Mouse (Mus musculus): Measurements from ENCODE around the gene Zfp941. TPM values are rescaled to one million over a fixed set of nuclear protein-coding genes. Genes with fewer than 3 reads are reported as not detected.
"Not testable (repeated sequence)": the region's sequence is repeated elsewhere in the genome, so short reads cannot be mapped to it uniquely, and the experiment has no call there.

Gene Zfp941
- polyA plus RNA-seq, 1 experiment from 2014 or later: 28.3 TPM

- ATAC-seq (ENCODE audit: low FRiP score, low read depth): no peak
- whole genome bisulfite sequencing: 92% methylated on average over 6 of the region's 6 CpGs
Measured at GRCm38 (mm10) chr7:140810496-140810895, 11.5 kb downstream of the Zfp941 start.

GRCm38 (mm10) chr7:140805704-140806103 is 16.3 kb downstream of the Zfp941 start:
- no peak overlapping the region for H3K4me3 ChIP-seq
- no peak overlapping the region for H3K4me2 ChIP-seq
- peaks cover 13% of the 10 kb centered on the region for H3K36me3 ChIP-seq
- no peak overlapping the region for H3K27ac ChIP-seq (replicated peaks)
- no peaks in the 10 kb centered on the region for H3K27me3 ChIP-seq
- no peaks in the 10 kb centered on the region for H3K4me1 ChIP-seq (replicated peaks)
- ATAC-seq (ENCODE audit: low FRiP score, low read depth): peak; percentile 62
- no peak overlapping the region for H3K9ac ChIP-seq
- H3K9me3 ChIP-seq: no peaks in the 10 kb centered on the region
- WGBS: 14% methylated on average over 1 of the region's 1 CpGs

More at GRCm38 (mm10) chr7:140810496-140810895, 11.5 kb downstream of the Zfp941 start:
- Histone ChIP-seq H3K27me3 (no peaks in the 10 kb centered on the region), H3K9me3 (no peaks in the 10 kb centered on the region), H3K9ac (no peak overlapping the region), H3K4me1 (replicated peaks) (no peaks in the 10 kb centered on the region), H3K27ac (replicated peaks) (no peak overlapping the region), H3K4me2 (no peak overlapping the region), H3K4me3 (no peak overlapping the region), H3K36me3 (peaks cover 40% of the 10 kb centered on the region)

- no peak overlapping the region for H3K27ac ChIP-seq (replicated peaks)
- H3K4me1 ChIP-seq (replicated peaks): no peaks in the 10 kb centered on the region
- 74% methylated on average over 6 of the region's 6 CpGs for WGBS
- no peak for ATAC-seq (ENCODE audit: low FRiP score, low read depth)
- no peaks in the 10 kb centered on the region for H3K36me3 ChIP-seq
- no peak overlapping the region for H3K4me2 ChIP-seq
- no peaks in the 10 kb centered on the region for H3K9me3 ChIP-seq
- H3K27me3 ChIP-seq: no peaks in the 10 kb centered on the region
- no peak overlapping the region for H3K9ac ChIP-seq
- H3K4me3 ChIP-seq: no peak overlapping the region
Measured at GRCm38 (mm10) chr7:140802629-140803028, 19.3 kb downstream of the Zfp941 start.

- no peak for ATAC-seq (ENCODE audit: low FRiP score, low read depth)
- WGBS: 75% methylated on average over 2 of the region's 2 CpGs
- Histone ChIP-seq H3K9me3 (no peaks in the 10 kb centered on the region), H3K4me1 (replicated peaks) (no peaks in the 10 kb centered on the region), H3K36me3 (no peaks in the 10 kb centered on the region), H3K4me3 (no peak overlapping the region), H3K4me2 (no peak overlapping the region), H3K27me3 (no peaks in the 10 kb centered on the region), H3K27ac (replicated peaks) (no peak overlapping the region), H3K9ac (no peak overlapping the region)
Measured at GRCm38 (mm10) chr7:140798212-140798611, 23.8 kb downstream of the Zfp941 start.

GRCm38 (mm10) chr7:140797619-140798018 is 24.4 kb downstream of the Zfp941 start:
- H3K9me3 ChIP-seq: no peaks in the 10 kb centered on the region
- WGBS: 90% methylated on average over 3 of the region's 3 CpGs
- no peak for ATAC-seq (ENCODE audit: low FRiP score, low read depth)
- H3K4me3 ChIP-seq: no peak overlapping the region
- H3K9ac ChIP-seq: no peak overlapping the region
- H3K27ac ChIP-seq (replicated peaks): no peak overlapping the region
- H3K36me3 ChIP-seq: no peaks in the 10 kb centered on the region
- H3K4me2 ChIP-seq: no peak overlapping the region
- H3K27me3 ChIP-seq: no peaks in the 10 kb centered on the region
- H3K4me1 ChIP-seq (replicated peaks): no peaks in the 10 kb centered on the region

- Histone ChIP-seq H3K27me3 (no peaks in the 10 kb centered on the region), H3K4me2 (no peak overlapping the region), H3K36me3 (no peaks in the 10 kb centered on the region), H3K27ac (replicated peaks) (no peak overlapping the region), H3K9ac (no peak overlapping the region), H3K4me1 (replicated peaks) (no peaks in the 10 kb centered on the region), H3K4me3 (no peak overlapping the region), H3K9me3 (no peaks in the 10 kb centered on the region)
- WGBS: 80% methylated on average over 4 of the region's 4 CpGs
- no peak for ATAC-seq (ENCODE audit: low FRiP score, low read depth)
Measured at GRCm38 (mm10) chr7:140793541-140793940, 28.4 kb downstream of the Zfp941 start.

- Histone ChIP-seq H3K27ac (replicated peaks) (no peak overlapping the region), H3K9me3 (no peaks in the 10 kb centered on the region), H3K4me3 (no peak overlapping the region), H3K9ac (no peak overlapping the region), H3K36me3 (no peaks in the 10 kb centered on the region), H3K27me3 (no peaks in the 10 kb centered on the region), H3K4me1 (replicated peaks) (no peaks in the 10 kb centered on the region), H3K4me2 (no peak overlapping the region)
- ATAC-seq (ENCODE audit: low FRiP score, low read depth): no peak
- WGBS: 87% methylated on average over 7 of the region's 7 CpGs
Measured at GRCm38 (mm10) chr7:140788053-140788435, 33.9 kb downstream of the Zfp941 start.

GRCm38 (mm10) chr7:140787406-140788052 is 34.4 kb downstream of the Zfp941 start, which contains the start of gene Syce1:
Gene Syce1 (minus strand): TSS chr7:140787852.
- H3K36me3 ChIP-seq: no peaks in the 10 kb centered on the region
- no peak within 1 kb of the TSS for H3K4me2 ChIP-seq
- 87% methylated on average over 33 of the region's 33 CpGs for WGBS
- no peaks in the 10 kb centered on the region for H3K4me1 ChIP-seq (replicated peaks)
- no peak for ATAC-seq (ENCODE audit: low FRiP score, low read depth)
- no peak within 1 kb of the TSS for H3K27ac ChIP-seq (replicated peaks)
- H3K4me3 ChIP-seq: no peak within 1 kb of the TSS
- H3K27me3 ChIP-seq: no peaks in the 10 kb centered on the region
- H3K9me3 ChIP-seq: no peaks in the 10 kb centered on the region
- no peak within 1 kb of the TSS for H3K9ac ChIP-seq

GRCm38 (mm10) chr7:140780548-140780947 is 41.4 kb downstream of the Zfp941 start:
- ATAC-seq (ENCODE audit: low FRiP score, low read depth): no peak
- Histone ChIP-seq H3K27me3 (no peaks in the 10 kb centered on the region), H3K9ac (no peak overlapping the region), H3K4me1 (replicated peaks) (no peaks in the 10 kb centered on the region), H3K9me3 (no peaks in the 10 kb centered on the region), H3K36me3 (no peaks in the 10 kb centered on the region), H3K4me2 (no peak overlapping the region), H3K4me3 (no peak overlapping the region), H3K27ac (replicated peaks) (no peak overlapping the region)
- 93% methylated on average over 4 of the region's 4 CpGs for WGBS

- H3K9ac ChIP-seq: no peak overlapping the region
- H3K36me3 ChIP-seq: no peaks in the 10 kb centered on the region
- H3K27ac ChIP-seq (replicated peaks): no peak overlapping the region
- no peak for ATAC-seq (ENCODE audit: low FRiP score, low read depth)
- no peak overlapping the region for H3K4me2 ChIP-seq
- H3K4me3 ChIP-seq: no peak overlapping the region
- H3K9me3 ChIP-seq: no peaks in the 10 kb centered on the region
- 82% methylated on average over 12 of the region's 12 CpGs for WGBS
- H3K27me3 ChIP-seq: no peaks in the 10 kb centered on the region
- H3K4me1 ChIP-seq (replicated peaks): no peaks in the 10 kb centered on the region
Measured at GRCm38 (mm10) chr7:140765888-140766739, 55.9 kb downstream of the Zfp941 start.

- 65% methylated on average over 1 of the region's 1 CpGs for WGBS
- not testable (repeated sequence) for H3K4me2 ChIP-seq; ATAC-seq (ENCODE audit: low FRiP score, low read depth); H3K27ac ChIP-seq (replicated peaks); H3K4me1 ChIP-seq (replicated peaks); H3K36me3 ChIP-seq; H3K9ac ChIP-seq; H3K9me3 ChIP-seq; H3K4me3 ChIP-seq; H3K27me3 ChIP-seq
Measured at GRCm38 (mm10) chr7:140765391-140765790, 56.6 kb downstream of the Zfp941 start.

GRCm38 (mm10) chr7:140763447-140764020 is 58.4 kb downstream of the Zfp941 start, which contains the start of gene Cyp2e1:
Gene Cyp2e1 (plus strand): TSS chr7:140763739.
- no peaks in the 10 kb centered on the region for H3K9me3 ChIP-seq
- no peak within 1 kb of the TSS for H3K4me2 ChIP-seq
- no peak within 1 kb of the TSS for H3K4me3 ChIP-seq
- H3K27me3 ChIP-seq: no peaks in the 10 kb centered on the region
- H3K9ac ChIP-seq: no peak within 1 kb of the TSS
- ATAC-seq (ENCODE audit: low FRiP score, low read depth): no peak
- no peak within 1 kb of the TSS for H3K27ac ChIP-seq (replicated peaks)
- 89% methylated on average over 7 of the region's 7 CpGs for WGBS
- no peaks in the 10 kb centered on the region for H3K4me1 ChIP-seq (replicated peaks)
- H3K36me3 ChIP-seq: no peaks in the 10 kb centered on the region

Measured in hindbrain, embryonic 15.5 days (tissue).